Mouse (Mus musculus): ENCODE results near the gene Bank1.
"Not testable (repeated sequence)": the region's sequence is repeated elsewhere in the genome, so short reads cannot be mapped to it uniquely, and the experiment has no call there.

Gene Bank1

GRCm38 (mm10) chr3:136325783-136326182 is at the start of gene Bank1:
Gene Bank1, minus strand, starts transcription at chr3:136326066.
- no peak for DNase-seq (ENCODE audit: low spot score)

- DNase-seq (ENCODE audit: low spot score) = no peak
Observed at GRCm38 (mm10) chr3:136369916-136370315, 44.0 kb upstream of the Bank1 start.

GRCm38 (mm10) chr3:136369466-136369865 is 43.6 kb upstream of the Bank1 start:
- DNase-seq (ENCODE audit: low spot score) = no peak

- DNase-seq (ENCODE audit: low spot score) = no peak
Observed at GRCm38 (mm10) chr3:136368505-136368999, 42.7 kb upstream of the Bank1 start.

GRCm38 (mm10) chr3:136349690-136350089 is 23.8 kb upstream of the Bank1 start:
- no peak for DNase-seq (ENCODE audit: low spot score)

- DNase-seq (ENCODE audit: low spot score) = no peak
Observed at GRCm38 (mm10) chr3:136348611-136349010, 22.7 kb upstream of the Bank1 start.

GRCm38 (mm10) chr3:136347277-136347676 is 21.4 kb upstream of the Bank1 start:
- no peak for DNase-seq (ENCODE audit: low spot score)

GRCm38 (mm10) chr3:136341911-136342310 is 16.0 kb upstream of the Bank1 start:
- DNase-seq (ENCODE audit: low spot score) = no peak

- DNase-seq (ENCODE audit: low spot score) = no peak
Observed at GRCm38 (mm10) chr3:136339896-136340295, 14.0 kb upstream of the Bank1 start.

- no peak for DNase-seq (ENCODE audit: low spot score)
Observed at GRCm38 (mm10) chr3:136331135-136331534, 5.3 kb upstream of the Bank1 start.

GRCm38 (mm10) chr3:136330043-136330442 is 4.2 kb upstream of the Bank1 start:
- no peak for DNase-seq (ENCODE audit: low spot score)

- no peak for DNase-seq (ENCODE audit: low spot score)
Observed at GRCm38 (mm10) chr3:136329133-136329532, 3.3 kb upstream of the Bank1 start.

GRCm38 (mm10) chr3:136324716-136325115 is 1.1 kb downstream of the Bank1 start:
- not testable (repeated sequence) for DNase-seq (ENCODE audit: low spot score)

- no peak for DNase-seq (ENCODE audit: low spot score)
Observed at GRCm38 (mm10) chr3:136321936-136322335, 3.9 kb downstream of the Bank1 start.

GRCm38 (mm10) chr3:136308487-136308886 is 17.4 kb downstream of the Bank1 start:
- no peak for DNase-seq (ENCODE audit: low spot score)

- DNase-seq (ENCODE audit: low spot score) = no peak
Observed at GRCm38 (mm10) chr3:136306564-136307158, 19.2 kb downstream of the Bank1 start.

GRCm38 (mm10) chr3:136302541-136302940 is 23.3 kb downstream of the Bank1 start:
- DNase-seq (ENCODE audit: low spot score) = no peak

- not testable (repeated sequence) for DNase-seq (ENCODE audit: low spot score)
Observed at GRCm38 (mm10) chr3:136300810-136301209, 25.1 kb downstream of the Bank1 start.

- DNase-seq (ENCODE audit: low spot score) = no peak
Observed at GRCm38 (mm10) chr3:136297355-136297754, 28.5 kb downstream of the Bank1 start.

GRCm38 (mm10) chr3:136295250-136295649 is 30.6 kb downstream of the Bank1 start:
- DNase-seq (ENCODE audit: low spot score) = no peak

GRCm38 (mm10) chr3:136287883-136288282 is 38.0 kb downstream of the Bank1 start:
- no peak for DNase-seq (ENCODE audit: low spot score)

GRCm38 (mm10) chr3:136264969-136265595 is 60.8 kb downstream of the Bank1 start:
- DNase-seq (ENCODE audit: low spot score) = no peak

- no peak for DNase-seq (ENCODE audit: low spot score)
Observed at GRCm38 (mm10) chr3:136257761-136258160, 68.1 kb downstream of the Bank1 start.

- no peak for DNase-seq (ENCODE audit: low spot score)
Observed at GRCm38 (mm10) chr3:136254713-136255112, 71.2 kb downstream of the Bank1 start.

All from retina, embryonic 14.5 days (tissue).